Mouse (Mus musculus) retina, postnatal 7 days (tissue): Measurements from ENCODE around the gene Ticam1.

ENCODE experiments used
- DNase-seq: peaks from one replicate; pipeline ENCODE4 v3.0.0-alpha.2; 2012; ENCODE audit warnings: low read depth, low spot score

Gene Ticam1

GRCm38 (mm10) chr17:56290388-56291170 lies 14.0 kb upstream of the Ticam1 start:
- DNase-seq = no peak

DNA sequence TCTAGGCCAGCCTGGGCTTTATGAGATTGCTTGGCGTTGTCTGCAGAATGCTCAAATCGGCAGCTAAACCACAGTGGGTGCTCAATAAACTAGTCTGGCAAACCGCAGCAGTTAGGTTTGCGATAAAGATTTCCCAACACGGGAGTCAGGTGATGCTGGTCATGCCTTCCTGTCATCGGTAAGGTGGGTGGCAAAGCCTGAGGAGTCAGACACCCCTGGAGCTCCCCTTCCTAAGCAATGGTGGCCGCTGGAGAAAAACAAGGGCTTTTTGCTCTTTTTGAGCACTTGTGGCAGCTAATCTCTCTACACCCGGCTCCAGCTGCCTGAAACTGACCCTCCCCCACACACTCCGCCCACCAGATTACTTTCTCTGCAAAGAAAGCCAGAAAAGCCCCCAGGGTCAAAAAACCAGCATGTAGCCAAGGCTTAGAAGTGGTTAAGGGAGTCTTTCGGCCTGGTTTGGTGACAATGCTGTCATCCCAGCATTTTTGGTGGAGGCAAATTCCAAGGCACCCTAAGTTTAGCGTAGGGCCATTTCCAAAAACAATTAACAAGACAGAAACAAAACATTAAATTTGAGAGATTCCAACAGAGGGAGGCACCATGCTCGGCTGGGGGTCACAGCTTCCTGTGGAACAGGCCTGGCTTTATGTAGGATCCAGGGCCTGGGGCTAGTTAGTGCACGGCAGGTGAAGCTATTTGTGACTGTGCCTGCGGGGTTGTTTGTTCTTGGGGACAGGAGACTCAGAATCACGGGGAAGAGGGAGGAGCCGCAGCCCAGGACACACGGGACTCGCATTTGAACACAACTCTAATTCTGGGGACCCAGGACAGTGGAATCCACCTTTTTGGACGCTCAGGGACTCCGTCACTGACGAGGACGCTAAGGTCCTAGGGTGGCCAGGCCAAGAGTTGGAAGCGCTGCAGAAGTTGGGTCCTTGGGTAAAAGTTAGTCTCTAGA lies 13.1 kb upstream of the Ticam1 start:
- no peak for DNase-seq

DNA sequence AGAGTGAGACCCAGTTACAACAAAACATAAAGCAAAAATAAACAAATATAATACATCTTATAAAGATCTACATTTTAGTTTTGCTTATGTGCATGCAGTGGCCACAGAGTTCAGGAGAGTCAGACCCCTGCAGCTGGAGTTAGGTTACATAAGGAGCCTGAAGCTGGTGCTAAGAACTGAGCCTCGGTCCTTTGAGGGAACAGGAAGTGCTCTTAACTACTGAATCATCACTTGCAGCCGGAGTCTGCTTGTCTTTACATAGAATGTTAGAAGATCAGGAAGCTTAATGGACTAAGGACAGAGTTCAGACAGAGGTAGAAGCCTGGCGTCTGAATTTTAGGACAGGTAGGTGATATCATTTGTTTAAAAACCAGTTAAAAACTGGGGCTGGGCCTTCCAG lies 12.3 kb upstream of the Ticam1 start:
- no peak for DNase-seq

DNA sequence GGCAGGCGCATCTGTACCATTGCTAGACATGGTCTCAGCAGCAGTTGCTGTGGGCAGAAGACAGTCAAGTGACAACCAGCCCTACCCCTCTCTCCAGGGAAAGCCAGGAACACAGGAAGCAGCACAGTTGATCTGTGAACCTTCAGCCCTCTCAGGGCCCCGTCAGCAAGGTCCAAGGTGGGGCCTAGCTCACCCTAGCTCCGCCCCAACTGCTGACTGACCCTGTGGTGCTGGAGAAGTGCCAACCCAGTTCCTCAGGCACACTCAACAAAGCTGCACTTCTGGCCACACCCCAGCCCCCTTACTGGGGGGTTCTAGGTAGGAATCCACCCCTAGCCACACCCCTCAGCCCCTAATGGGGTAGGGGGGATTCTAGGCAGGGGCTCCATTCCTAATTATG lies 11.2 kb upstream of the Ticam1 start:
- DNase-seq = no peak

DNA sequence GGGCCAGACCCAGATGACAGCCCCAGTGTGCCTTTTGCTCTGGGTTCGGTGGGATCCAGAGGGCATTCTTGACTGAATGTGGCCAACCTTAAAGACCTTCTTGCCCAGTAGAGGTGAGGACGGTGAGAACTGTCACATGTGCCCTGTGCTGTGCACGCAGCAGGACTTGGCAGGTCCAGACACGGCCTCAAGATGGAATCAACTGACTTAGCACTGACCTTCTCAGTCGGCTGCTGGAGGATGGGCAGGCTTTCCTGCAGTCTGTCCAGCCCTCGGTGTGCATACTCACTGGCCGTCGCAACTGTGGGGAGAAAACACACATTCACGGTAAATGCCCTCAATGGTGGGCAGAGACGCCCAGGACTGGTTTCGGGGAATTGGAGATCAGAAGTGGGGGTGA lies 9.4 kb upstream of the Ticam1 start:
- no peak for DNase-seq

- DNase-seq = no peak
Measured at GRCm38 (mm10) chr17:56283316-56283715, 6.7 kb upstream of the Ticam1 start.

GRCm38 (mm10) chr17:56282802-56283201 lies 6.2 kb upstream of the Ticam1 start:
- no peak for DNase-seq

DNA sequence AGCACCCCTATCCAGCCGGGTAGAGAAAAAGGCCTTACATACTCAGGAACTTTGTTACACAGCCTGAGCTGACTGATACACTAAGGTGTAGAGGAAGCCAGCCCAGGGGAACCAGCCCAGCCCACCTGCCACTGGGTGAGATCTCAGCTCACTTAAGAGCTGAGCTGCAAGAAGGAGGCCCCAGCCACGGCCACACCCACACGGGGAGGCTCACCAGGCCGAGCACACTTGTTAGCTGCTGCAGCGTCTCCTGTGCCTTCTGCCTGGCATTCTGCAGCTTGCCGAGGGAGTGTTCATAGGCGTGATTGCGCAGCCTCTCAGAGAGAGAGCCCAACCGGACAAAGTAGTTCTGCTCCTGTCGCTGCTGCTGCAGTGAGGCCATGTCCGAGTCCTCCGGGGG lies 4.6 kb upstream of the Ticam1 start:
- DNase-seq = no peak

DNA sequence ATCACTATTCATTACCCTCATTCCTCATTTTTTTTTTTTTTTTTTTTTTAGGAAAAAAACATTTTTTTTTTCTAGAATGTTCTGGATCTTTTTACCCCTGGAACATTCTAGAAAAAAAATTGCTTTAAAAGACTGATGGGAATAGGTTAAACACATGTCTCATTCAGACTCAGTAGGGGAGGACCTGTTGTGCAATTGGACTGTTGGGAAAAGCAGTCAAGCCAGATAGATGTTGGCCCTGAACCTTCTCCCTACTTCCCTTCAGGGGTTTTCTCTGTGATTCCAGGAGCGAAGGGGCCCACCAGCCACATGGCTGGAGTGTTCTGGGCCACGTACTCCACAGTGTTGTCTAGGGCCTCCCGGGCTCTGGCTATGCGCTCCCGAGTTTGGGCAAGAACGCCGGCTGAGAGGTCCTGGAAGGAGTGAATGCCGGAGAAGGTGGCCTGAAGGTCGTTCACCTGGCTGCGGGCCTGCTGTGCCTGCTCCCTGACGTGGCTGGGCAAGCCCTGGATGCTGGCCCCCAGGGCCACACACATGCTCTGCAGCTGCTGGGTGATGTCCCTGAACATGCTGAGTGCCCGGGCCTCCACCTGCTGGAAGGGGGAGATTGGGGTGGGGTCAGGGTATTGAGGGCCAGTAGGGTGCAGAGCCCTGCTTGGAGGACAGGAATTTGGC lies 3.0 kb upstream of the Ticam1 start:
- no peak for DNase-seq

GRCm38 (mm10) chr17:56278340-56278739 lies 1.8 kb upstream of the Ticam1 start:
- no peak for DNase-seq

DNA sequence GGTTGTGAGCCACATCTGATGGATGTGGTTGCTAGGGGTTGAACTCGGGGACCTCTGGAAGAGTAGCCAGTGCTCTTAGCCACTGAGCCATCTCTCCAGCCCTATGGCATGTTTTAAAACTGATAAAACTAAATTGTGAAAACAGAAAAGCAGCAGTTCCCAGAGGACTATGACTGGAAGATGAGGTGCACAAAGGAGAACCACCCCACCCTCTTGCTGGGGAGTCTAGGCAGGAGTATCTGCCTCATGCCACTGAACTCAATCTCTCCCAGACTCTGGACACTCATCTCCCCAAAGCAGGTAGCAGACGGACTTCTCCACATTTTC lies 944 bp upstream of the Ticam1 start:
- no peak for DNase-seq

- DNase-seq = no peak
Measured at GRCm38 (mm10) chr17:56275842-56276480, 625 bp downstream of the Ticam1 start.

GRCm38 (mm10) chr17:56273986-56274385 lies 2.6 kb downstream of the Ticam1 start:
- no peak for DNase-seq

GRCm38 (mm10) chr17:56273482-56273881 lies 3.1 kb downstream of the Ticam1 start:
- DNase-seq = no peak

GRCm38 (mm10) chr17:56272644-56273043 lies 3.9 kb downstream of the Ticam1 start:
- no peak for DNase-seq

DNA sequence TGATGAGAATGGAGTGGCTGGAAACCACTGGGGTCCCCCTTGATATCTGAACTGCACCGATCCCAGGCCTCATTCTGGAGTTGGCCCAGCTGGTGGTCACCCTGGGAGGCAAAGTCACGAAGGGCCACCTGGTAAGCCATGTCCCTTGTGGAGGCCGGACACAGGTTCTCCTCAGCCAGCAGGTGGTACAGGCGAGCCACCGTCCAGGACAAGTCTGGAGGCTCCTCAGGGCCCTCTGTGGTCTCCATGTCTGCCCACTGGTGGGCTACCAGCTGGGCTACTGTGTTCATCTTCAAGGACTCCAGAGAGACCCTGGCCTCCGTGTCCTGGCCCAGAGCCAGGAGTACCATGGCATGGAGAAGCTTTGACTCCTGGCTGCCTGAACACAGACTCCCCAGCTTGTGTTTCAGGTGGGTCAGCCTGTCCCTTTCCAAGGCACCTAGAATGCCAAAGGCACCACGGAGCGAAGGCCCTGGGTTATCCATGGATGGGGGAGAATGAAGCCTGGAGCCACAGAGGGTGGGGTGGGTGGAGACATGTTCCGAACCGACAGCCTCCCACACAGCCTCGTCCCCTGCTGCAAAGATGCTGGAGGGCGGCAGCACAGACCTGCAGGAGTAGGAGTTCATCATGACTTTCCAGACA lies 4.9 kb downstream of the Ticam1 start:
- DNase-seq = no peak

DNA sequence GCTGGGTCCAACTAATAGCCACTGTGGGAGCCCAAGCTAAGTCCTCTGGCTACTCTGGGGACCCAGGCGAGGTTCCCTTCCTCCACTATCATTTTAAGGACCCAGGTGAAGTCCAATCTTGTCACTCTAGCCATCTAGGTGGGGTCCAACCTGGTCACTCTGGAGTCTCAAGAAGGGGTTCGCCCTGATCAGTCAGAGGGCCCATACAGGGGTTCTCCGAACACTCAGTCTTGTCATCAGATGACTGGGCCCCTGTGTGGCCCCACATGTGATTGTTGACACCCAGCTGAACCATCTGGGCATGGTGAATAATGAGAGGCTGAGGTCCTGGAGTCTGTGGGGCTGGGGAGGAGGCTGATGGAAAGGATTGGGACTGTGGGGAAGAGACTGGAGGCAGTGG lies 6.8 kb downstream of the Ticam1 start:
- no peak for DNase-seq

DNA sequence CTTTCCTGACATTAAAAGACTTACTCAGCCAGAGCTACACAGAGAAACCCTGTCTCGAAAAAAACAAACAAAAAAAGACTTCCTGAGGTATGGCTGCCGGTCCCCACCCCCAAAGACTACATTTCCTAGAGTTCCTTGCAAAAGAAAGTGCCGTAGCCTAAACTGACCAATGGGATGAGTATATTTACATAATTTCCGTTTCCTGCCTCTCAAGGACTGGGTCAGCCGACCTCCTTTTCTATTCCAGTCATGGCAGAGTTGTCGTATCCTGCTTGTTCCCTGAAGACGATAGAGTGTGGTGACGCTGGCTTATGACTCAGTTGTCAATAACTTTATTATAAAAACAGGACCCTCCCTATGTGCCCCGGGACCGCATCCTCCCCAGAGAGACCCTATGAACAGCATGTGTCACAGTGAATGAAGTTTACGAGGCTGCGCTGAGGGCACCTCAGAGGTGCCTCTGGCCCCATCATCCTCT lies 7.4 kb downstream of the Ticam1 start:
- peak; percentile 64 for DNase-seq

GRCm38 (mm10) chr17:56266271-56266670 lies 10.3 kb downstream of the Ticam1 start:
- DNase-seq = no peak

DNA sequence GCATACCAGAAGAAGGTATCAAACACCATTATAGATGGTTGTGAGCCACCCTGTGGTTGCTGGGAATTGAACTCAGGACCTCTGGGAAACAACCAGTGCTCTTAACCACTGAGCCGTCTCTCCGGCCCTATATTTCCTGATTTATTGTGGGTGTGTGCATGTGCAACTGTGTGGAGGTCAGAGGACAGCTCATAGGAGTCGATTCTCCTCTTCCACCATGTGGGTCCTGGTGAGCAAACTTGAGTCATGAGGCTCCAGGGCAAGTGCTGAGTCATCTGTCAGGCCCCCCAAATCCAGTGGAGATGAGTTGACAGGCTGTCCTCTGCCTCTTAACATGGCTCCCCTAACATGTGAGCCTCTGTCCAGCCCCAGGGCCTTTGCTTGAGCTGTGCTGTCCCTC lies 10.7 kb downstream of the Ticam1 start:
- DNase-seq = no peak

- DNase-seq = no peak
Measured at GRCm38 (mm10) chr17:56265011-56265410, 11.6 kb downstream of the Ticam1 start.
